Mouse (Mus musculus) yolk sac, embryonic 10.5 days (tissue): ENCODE results near the gene Zbtb22.
"Not testable (repeated sequence)": the region's sequence is repeated elsewhere in the genome, so short reads cannot be mapped to it uniquely, and the experiment has no call there.

ENCODE experiments used
- DNase-seq: peaks from one replicate; pipeline ENCODE4 v3.0.0-alpha.2; 2017; ENCODE audit warnings: low spot score

Gene Zbtb22

GRCm38 (mm10) chr17:33915671-33916250, at the start of gene Zbtb22, which contains the start of gene Tapbp:
Zbtb22 (plus strand) TSS chr17:33915904.
Tapbp (plus strand) TSS chr17:33915899.
- peak; percentile 99 for DNase-seq

- DNase-seq = not testable (repeated sequence)
Observed at GRCm38 (mm10) chr17:33873537-33873936, 42.2 kb upstream of the Zbtb22 start, which contains the start of gene Gm7029. Gm7029 (plus strand) TSS chr17:33873837.

GRCm38 (mm10) chr17:33874411-33874810, 41.3 kb upstream of the Zbtb22 start:
- no peak for DNase-seq

GRCm38 (mm10) chr17:33875797-33876196, 39.9 kb upstream of the Zbtb22 start:
- DNase-seq = peak; percentile 16

- DNase-seq = not testable (repeated sequence)
Observed at GRCm38 (mm10) chr17:33884320-33884719, 31.4 kb upstream of the Zbtb22 start.

GRCm38 (mm10) chr17:33887802-33888201, 27.9 kb upstream of the Zbtb22 start:
- not testable (repeated sequence) for DNase-seq

GRCm38 (mm10) chr17:33888230-33888629, 27.5 kb upstream of the Zbtb22 start:
- not testable (repeated sequence) for DNase-seq

GRCm38 (mm10) chr17:33889941-33890532, 25.7 kb upstream of the Zbtb22 start:
- DNase-seq = peak; percentile 32

GRCm38 (mm10) chr17:33890533-33891059, 25.1 kb upstream of the Zbtb22 start, which contains the start of gene Kifc1:
Kifc1 (minus strand) TSS chr17:33890661.
- DNase-seq = peak; percentile 99

GRCm38 (mm10) chr17:33891357-33891756, 24.3 kb upstream of the Zbtb22 start:
- DNase-seq = no peak

GRCm38 (mm10) chr17:33891892-33892291, 23.8 kb upstream of the Zbtb22 start:
- not testable (repeated sequence) for DNase-seq

GRCm38 (mm10) chr17:33892429-33892828, 23.3 kb upstream of the Zbtb22 start:
- DNase-seq = no peak

GRCm38 (mm10) chr17:33893011-33893410, 22.7 kb upstream of the Zbtb22 start:
- not testable (repeated sequence) for DNase-seq

GRCm38 (mm10) chr17:33897114-33897794, 18.4 kb upstream of the Zbtb22 start:
- DNase-seq = no peak

- DNase-seq = not testable (repeated sequence)
Observed at GRCm38 (mm10) chr17:33898193-33898592, 17.5 kb upstream of the Zbtb22 start.

- DNase-seq = no peak
Observed at GRCm38 (mm10) chr17:33899642-33900041, 16.1 kb upstream of the Zbtb22 start.

- no peak for DNase-seq
Observed at GRCm38 (mm10) chr17:33900281-33900988, 15.3 kb upstream of the Zbtb22 start.

- DNase-seq = no peak
Observed at GRCm38 (mm10) chr17:33900989-33901314, 14.8 kb upstream of the Zbtb22 start.

GRCm38 (mm10) chr17:33901653-33902052, 14.1 kb upstream of the Zbtb22 start:
- no peak for DNase-seq

GRCm38 (mm10) chr17:33902079-33902478, 13.6 kb upstream of the Zbtb22 start:
- DNase-seq = no peak

GRCm38 (mm10) chr17:33902491-33902890, 13.2 kb upstream of the Zbtb22 start:
- no peak for DNase-seq
